Mouse (Mus musculus): ENCODE measurements around the gene Gba.

DNA sequence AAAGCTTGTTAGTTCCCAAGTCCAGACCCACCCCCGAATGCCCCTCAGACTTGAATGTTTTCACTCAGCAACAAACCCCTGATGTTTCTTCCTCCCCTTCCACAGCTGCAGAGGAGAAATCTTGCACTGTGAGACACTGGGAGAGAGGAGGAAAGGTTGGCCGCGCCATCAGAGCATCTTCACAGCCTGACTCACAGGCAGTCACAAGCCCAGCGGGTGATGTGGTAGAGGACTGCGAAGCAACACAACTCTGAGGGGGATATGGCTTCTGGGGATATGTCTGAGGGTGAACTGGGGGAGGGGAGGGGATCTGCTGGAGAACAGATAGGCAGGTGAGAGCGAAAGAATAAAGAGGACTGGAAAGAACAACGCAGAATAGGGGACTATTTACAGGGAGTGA is 44.1 kb upstream of the Gba start:
- TF ChIP-seq USF1 (IDR thresholded peaks at IDR 0.05; ENCODE audit: low read depth) (no peak), POLR2A (IDR thresholded peaks at IDR 0.05; ENCODE audit: insufficient read length, low read depth) (no peak), E2F4 (IDR thresholded peaks at IDR 0.05; ENCODE audit: insufficient read depth) (no peak), POLR2AphosphoS2 (IDR thresholded peaks at IDR 0.05; ENCODE audit: insufficient read length, low read depth) (no peak), SRF (IDR thresholded peaks at IDR 0.05; ENCODE audit: control insufficient read depth, insufficient read length, low read depth) (no peak), CEBPB (IDR thresholded peaks at IDR 0.05; ENCODE audit: insufficient read depth, poor library complexity, severe bottlenecking) (no peak)

Data from myocyte (in vitro differentiated cells).